Mouse (Mus musculus) hindbrain, embryonic 11.5 days (tissue): ENCODE measurements around the gene Ttc22. TPM values are rescaled to one million over a fixed set of nuclear protein-coding genes. Genes with fewer than 3 reads are reported as not detected.
A peak's percentile ranks its signal among the peaks of the same experiment; 100 is the strongest.

ENCODE experiments used
- ATAC-seq: fragments of 200-750 bp; cut with Nextera tagmentation; 2 replicates; pipeline ENCODE4 v1.8.0; 2017; ENCODE audit warnings: mild to moderate bottlenecking, moderate TSS enrichment, moderate library complexity; ENCODE audit not compliant: low FRiP score
- DNase-seq: peaks from one replicate; pipeline ENCODE4 v3.0.0-alpha.2; 2015; ENCODE audit warnings: low spot score
- H3K27ac ChIP-seq: fragments of 300-500 bp; sonication (generic); 2 replicates; pipeline ENCODE4 v1.5.1; 2014; ENCODE audit warnings: mild to moderate bottlenecking, low read depth, low read length
- H3K27me3 ChIP-seq: fragments of 300-500 bp; sonication (generic); 2 replicates; pipeline ENCODE4 v1.6.1; 2014; ENCODE audit warnings: mild to moderate bottlenecking, low read length, moderate library complexity, mixed read lengths; ENCODE audit not compliant: control insufficient read depth, insufficient read depth
- H3K36me3 ChIP-seq: fragments of 300-500 bp; sonication (generic); 2 replicates; pipeline ENCODE4 v1.6.1; 2014; ENCODE audit warnings: mild to moderate bottlenecking, low read length, moderate library complexity, mixed read lengths; ENCODE audit not compliant: control insufficient read depth, insufficient read depth
- H3K4me1 ChIP-seq: fragments of 300-500 bp; sonication (generic); replicated peaks from 2 replicates; pipeline ENCODE4 v1.6.1; 2014; ENCODE audit warnings: low read length, mixed read lengths; ENCODE audit not compliant: control insufficient read depth, insufficient read depth
- H3K4me2 ChIP-seq: fragments of 300-500 bp; sonication (generic); replicated peaks from 2 replicates; pipeline ENCODE4 v1.6.1; 2014; ENCODE audit warnings: mild to moderate bottlenecking, low read depth, low read length
- H3K4me3 ChIP-seq: fragments of 300-500 bp; sonication (generic); 2 replicates; pipeline ENCODE4 v1.5.1; 2014; ENCODE audit warnings: low read depth, low read length
- H3K9ac ChIP-seq: fragments of 300-500 bp; sonication (generic); 2 replicates; pipeline ENCODE4 v1.6.1; 2014; ENCODE audit warnings: low read depth, low read length
- H3K9me3 ChIP-seq: fragments of 300-500 bp; sonication (generic); 2 replicates; pipeline ENCODE4 v1.6.1; 2016; ENCODE audit warnings: low read length; ENCODE audit not compliant: control insufficient read depth
- WGBS: fragments of 180-500 bp; shearing (Covaris S2); extraction: QIAGEN DNeasy Blood & Tissue Kit; methylation state at CpG from one replicate; pipeline ENCODE4 v1.1.7; 2014; 5-methylcytosine and 5-hydroxymethylcytosine counted together
- polyA plus RNA-seq: library from polyadenylated mRNA; unstranded; fragments of >200 nt; fragmentation: Nextera tagmentation; extraction: Ambion mirVana; gene quantifications from 2 replicates; pipeline ENCODE4 v1.2.1, GENCODE M21; 2014

Gene Ttc22
- polyA plus RNA-seq, 1 experiment from 2014 or later, result 0.08 TPM

DNA sequence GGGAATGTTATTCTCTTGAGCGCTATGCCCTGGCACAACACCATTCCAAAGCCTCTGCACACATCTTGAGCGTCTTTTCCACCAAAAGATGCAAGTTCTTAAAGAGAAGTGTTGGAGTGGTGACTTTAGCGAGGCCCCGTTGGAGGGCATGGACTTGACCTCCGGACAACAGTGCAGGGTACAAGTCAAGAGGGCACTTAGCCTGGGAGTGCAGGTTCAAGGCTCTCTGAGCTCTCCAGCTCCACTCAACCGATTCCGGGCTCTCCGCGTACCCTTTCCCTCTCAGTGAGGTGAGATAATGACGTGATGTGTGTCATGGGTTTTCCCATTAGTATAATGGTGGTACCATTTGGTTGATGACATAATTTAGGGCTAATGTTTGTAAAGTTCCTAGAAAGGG is 2.0 kb downstream of the Ttc22 start:
- Histone ChIP-seq H3K36me3 (no peaks in the 10 kb centered on the region), H3K9ac (no peak overlapping the region), H3K27me3 (peaks cover 27% of the 10 kb centered on the region), H3K4me3 (no peak overlapping the region), H3K4me2 (no peak overlapping the region), H3K27ac (no peak overlapping the region), H3K4me1 (no peaks in the 10 kb centered on the region), H3K9me3 (no peaks in the 10 kb centered on the region)
- DNase-seq (no peak), ATAC-seq (no peak)
- WGBS, result 90% methylated on average over 10 of the region's 10 CpGs

DNA sequence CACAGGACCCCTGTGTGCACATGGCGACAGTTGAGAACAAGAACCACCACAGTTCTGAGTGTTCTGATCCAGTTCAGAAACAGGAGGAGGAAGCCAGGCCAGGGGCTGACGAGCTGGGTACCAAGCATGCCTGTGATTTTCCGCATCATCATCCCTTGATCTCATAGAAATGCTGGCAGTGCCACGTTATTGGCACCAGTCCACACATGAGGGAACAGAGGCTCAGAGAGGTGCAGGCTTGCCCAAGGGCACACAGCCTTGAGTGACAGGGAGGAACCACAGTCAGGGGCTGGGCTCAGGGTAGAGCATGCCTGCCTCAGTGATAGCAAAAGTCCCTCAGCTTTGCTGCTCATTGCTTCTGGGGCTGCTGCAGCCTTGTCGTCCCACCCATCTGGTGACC is 5.6 kb downstream of the Ttc22 start:
- Histone ChIP-seq H3K9ac (no peak overlapping the region), H3K36me3 (no peaks in the 10 kb centered on the region), H3K27ac (no peak overlapping the region), H3K9me3 (no peaks in the 10 kb centered on the region), H3K4me3 (no peak overlapping the region), H3K4me2 (no peak overlapping the region), H3K4me1 (0 out of 2 replicates have a peak, but pooled peaks cover 2% of the 10 kb centered on the region), H3K27me3 (peaks cover 13% of the 10 kb centered on the region)
- no peak for ATAC-seq
- WGBS, result 77% methylated on average over 5 of the region's 5 CpGs
- DNase-seq, result no peak

DNA sequence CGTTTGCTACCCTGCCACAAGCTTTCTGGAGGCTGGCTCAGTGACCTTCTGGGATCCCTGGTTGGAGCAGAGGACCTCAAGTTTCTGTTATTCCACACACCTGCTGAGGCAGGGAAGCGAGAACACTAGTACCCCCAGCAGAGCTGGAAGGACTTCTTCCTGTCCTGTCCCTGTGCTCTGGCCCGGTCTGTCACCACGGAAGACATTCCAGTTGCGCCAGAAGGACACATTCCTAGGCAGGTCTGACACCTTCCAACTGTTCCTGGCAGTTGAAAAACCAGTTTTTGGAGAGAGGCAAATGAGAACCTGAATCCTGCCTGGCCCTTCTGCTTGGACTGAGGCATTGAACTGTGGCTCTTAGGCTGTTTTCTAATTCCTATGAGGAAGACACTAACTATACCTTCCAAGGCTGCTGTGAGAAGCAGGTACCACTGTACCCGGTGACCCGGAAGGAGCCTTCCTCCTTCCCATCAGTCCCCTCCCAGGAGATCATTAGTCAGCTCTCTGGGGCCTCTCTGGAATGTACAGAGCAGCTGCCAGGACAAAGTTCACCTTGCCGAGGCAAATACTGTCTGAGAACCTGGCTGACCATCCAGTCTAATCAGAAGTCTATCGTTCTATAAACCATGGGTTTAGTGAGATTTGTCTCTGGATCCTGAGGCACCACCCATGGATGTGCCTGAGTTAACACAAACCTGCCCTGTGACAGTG is 6.6 kb downstream of the Ttc22 start:
- Histone ChIP-seq H3K9me3 (no peaks in the 10 kb centered on the region), H3K27me3 (peaks cover 3% of the 10 kb centered on the region), H3K36me3 (no peaks in the 10 kb centered on the region), H3K4me3 (no peak overlapping the region), H3K4me2 (no peak overlapping the region), H3K4me1 (0 out of 2 replicates have a peak, but pooled peaks cover 2% of the 10 kb centered on the region), H3K9ac (no peak overlapping the region), H3K27ac (no peak overlapping the region)
- DNase-seq, result no peak
- ATAC-seq, result no peak
- WGBS, result 60% methylated on average over 9 of the region's 9 CpGs

DNA sequence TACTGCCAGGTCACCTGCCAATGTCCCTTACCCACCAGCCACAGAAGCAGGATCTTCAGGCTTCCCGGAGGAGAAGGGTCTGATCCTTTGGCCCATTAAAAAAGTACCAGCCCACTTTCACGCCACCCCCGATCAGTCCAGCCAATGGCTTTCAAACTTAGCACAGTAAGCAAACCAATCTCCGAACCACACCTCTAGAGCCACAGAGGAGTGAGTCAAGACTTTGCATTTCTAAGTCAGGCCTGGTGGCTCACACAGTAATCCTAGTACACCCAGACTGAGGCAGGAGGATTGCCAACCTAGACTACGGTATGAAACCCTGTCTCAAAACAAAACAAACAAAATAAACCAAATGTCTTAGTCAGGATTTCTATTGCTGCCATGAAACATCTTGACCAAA is 7.1 kb downstream of the Ttc22 start:
- Histone ChIP-seq H3K36me3 (no peaks in the 10 kb centered on the region), H3K9ac (no peak overlapping the region), H3K27me3 (no peaks in the 10 kb centered on the region), H3K4me2 (no peak overlapping the region), H3K9me3 (no peaks in the 10 kb centered on the region), H3K4me3 (no peak overlapping the region), H3K4me1 (0 out of 2 replicates have a peak, but pooled peaks cover 2% of the 10 kb centered on the region), H3K27ac (no peak overlapping the region)
- ATAC-seq, result no peak
- WGBS, result 73% methylated on average over 5 of the region's 5 CpGs
- no peak for DNase-seq

DNA sequence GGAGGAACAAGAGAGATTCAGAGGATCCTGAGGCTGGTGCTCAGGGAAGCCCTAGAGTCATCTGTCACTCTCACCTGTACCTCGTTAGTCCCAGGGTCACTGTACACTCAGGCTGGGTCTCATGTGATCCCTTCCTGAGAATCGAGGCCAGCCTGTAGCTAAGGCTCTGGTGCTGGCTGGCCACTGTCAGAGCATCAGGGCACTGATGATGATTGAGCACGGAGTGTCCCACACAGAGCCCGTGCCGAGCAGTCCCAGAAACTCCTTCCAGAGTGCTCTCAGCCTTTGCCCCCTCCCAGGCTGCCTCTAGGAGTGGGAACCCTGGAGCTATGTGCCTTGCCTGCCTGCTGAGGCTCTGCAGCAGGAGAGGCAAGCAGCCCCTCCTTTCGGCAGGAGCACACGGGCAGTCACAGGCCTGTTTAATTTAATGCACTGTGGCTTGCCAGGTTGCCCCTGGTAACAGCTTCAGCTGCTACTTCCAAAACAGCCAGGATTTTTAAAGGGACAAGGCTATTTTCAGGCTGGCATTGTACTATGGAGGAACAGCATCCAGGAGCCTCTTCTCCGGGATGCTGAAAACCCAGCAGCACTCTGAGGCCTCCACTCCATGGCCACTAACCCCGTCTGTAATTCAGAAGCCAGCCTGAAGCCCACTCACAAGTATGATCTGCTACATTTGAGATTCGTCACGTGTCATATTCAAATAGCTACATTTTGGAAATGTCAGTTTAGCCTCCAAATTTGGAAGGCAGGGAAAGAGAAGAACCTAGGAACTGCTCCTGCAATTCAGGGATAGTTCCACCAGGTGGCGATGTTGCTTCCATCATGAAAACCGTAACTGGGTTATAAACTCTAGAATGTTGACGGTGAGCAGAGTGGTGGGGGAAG is 8.3 kb downstream of the Ttc22 start:
- H3K9me3 ChIP-seq, result no peaks in the 10 kb centered on the region
- H3K4me1 ChIP-seq, result 0 out of 2 replicates have a peak, but pooled peaks cover 2% of the 10 kb centered on the region
- DNase-seq (peak; percentile 80), ATAC-seq (peak; percentile 76)
- H3K4me3 ChIP-seq, result no peak overlapping the region
- H3K4me2 ChIP-seq, result no peak overlapping the region
- H3K27ac ChIP-seq, result no peak overlapping the region
- no peak overlapping the region for H3K9ac ChIP-seq
- WGBS, result 30% methylated on average over 14 of the region's 14 CpGs
- H3K27me3 ChIP-seq, result no peaks in the 10 kb centered on the region
- no peaks in the 10 kb centered on the region for H3K36me3 ChIP-seq

DNA sequence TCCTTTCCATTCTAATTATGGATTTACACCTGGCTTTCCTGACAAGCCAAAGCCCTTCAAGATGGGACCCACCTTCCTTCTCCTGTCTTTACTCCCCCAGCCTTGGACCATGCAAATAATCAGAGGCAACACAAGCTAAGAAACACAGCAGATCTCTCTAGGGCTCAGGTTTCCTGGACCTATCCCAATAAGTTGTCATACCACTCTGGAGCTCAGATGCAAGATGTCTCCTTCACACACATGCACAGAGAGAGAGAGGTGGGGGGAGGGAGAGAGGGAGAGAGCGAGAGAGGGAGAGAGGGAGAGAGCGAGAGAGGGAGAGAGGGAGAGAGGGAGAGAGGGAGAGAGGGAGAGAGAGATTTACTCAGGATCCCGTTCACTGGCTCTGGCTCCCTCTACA is 10.1 kb downstream of the Ttc22 start:
- ATAC-seq (no peak), DNase-seq (no peak)
- Histone ChIP-seq H3K9me3 (no peaks in the 10 kb centered on the region), H3K36me3 (no peaks in the 10 kb centered on the region), H3K4me3 (no peak overlapping the region), H3K27me3 (no peaks in the 10 kb centered on the region), H3K4me1 (0 out of 2 replicates have a peak, but pooled peaks cover 2% of the 10 kb centered on the region), H3K27ac (no peak overlapping the region), H3K9ac (no peak overlapping the region), H3K4me2 (no peak overlapping the region)
- WGBS, result 64% methylated on average over 1 of the region's 3 CpGs

DNA sequence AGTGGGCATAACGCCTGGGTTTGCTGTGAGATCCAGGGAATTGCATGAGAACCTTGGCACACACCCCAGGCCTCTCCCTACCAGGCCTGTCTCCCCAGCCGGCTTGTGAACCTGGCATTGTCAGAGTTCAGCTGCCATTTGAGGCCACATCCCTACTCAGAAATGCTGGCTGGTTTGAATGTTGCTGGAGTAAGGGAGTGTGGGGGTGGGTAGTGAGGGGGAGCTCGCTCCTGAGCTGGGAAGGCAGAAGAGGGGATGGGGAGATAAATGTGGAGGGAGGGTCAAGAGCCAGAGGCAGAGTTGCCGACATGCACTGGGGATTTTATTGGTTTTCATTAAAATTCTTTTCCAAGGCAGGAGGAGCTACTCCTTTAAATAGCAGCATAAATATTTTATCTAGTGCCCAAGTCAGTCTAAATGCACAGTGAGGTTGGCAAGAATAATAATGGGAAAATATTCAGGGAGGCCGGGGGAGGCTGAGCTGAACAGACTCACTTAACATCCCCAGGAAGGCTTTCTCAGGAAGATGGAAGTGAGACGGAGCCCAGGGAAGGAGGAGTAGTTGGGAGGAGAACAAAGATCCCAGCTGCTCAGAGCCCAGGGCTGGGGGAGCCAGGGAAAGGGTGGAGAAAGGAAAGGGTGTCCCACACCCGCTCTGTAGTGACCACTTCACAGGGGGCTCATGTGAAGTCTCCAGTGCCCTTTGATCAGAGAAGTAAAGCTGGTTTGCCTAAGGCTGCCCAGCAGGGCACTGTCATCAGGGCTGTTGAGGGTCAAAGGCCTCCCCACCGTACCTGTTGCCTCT is 11.3 kb downstream of the Ttc22 start:
- DNase-seq (no peak), ATAC-seq (no peak)
- H3K4me1 ChIP-seq, result 0 out of 2 replicates have a peak, but pooled peaks cover 2% of the 10 kb centered on the region
- H3K36me3 ChIP-seq, result no peaks in the 10 kb centered on the region
- H3K9me3 ChIP-seq, result no peaks in the 10 kb centered on the region
- 42% methylated on average over 8 of the region's 8 CpGs for WGBS
- H3K4me2 ChIP-seq, result no peak overlapping the region
- H3K4me3 ChIP-seq, result no peak overlapping the region
- H3K27me3 ChIP-seq, result no peaks in the 10 kb centered on the region
- no peak overlapping the region for H3K9ac ChIP-seq
- no peak overlapping the region for H3K27ac ChIP-seq

DNA sequence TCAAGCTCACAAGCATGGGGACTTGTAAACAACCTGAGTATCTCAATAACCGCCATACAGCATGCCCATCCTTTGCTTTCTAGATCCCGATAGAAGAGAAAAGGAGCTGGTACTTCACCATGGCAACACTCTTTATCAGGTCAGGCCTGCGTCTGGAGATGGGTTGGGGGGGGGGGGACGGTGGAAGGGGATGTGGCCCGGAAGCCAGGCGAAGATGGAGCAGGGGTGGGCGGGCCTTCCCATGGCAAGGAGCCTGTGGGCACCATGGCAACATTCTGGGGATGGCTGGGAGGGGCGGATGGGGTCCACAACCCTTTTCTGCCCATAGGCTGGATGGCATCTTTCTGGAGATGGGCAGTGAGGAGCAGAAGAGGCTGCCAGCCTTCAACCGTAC is 11.9 kb downstream of the Ttc22 start:
- WGBS, result 45% methylated on average over 9 of the region's 9 CpGs
- H3K9me3 ChIP-seq, result no peaks in the 10 kb centered on the region
- H3K4me3 ChIP-seq, result no peak overlapping the region
- 0 out of 2 replicates have a peak, but pooled peaks cover 2% of the 10 kb centered on the region for H3K4me1 ChIP-seq
- no peak overlapping the region for H3K9ac ChIP-seq
- ATAC-seq (no peak), DNase-seq (no peak)
- H3K27ac ChIP-seq, result no peak overlapping the region
- H3K4me2 ChIP-seq, result no peak overlapping the region
- H3K36me3 ChIP-seq, result no peaks in the 10 kb centered on the region
- no peaks in the 10 kb centered on the region for H3K27me3 ChIP-seq
